Mouse (Mus musculus) kidney, embryonic 16.5 days (tissue): Measurements from ENCODE around the gene Sfpq. TPM values are rescaled to one million over a fixed set of nuclear protein-coding genes. Genes with fewer than 3 reads are reported as not detected.

Source experiments
- polyA plus RNA-seq: library from polyadenylated mRNA; unstranded; fragments of >200 nt; fragmentation: Nextera tagmentation; extraction: Ambion mirVana; gene quantifications from 2 replicates; pipeline ENCODE4 v1.2.1, GENCODE M21; 2015

Sfpq gene
- polyA plus RNA-seq, 1 experiment from 2014 or later, result 60.9 TPM

Other genes starting within 250 kb of the Sfpq start
- 14.4 and 22.5 TPM in 2 replicates for gene Zmym4, start 53.2 kb upstream of the Sfpq start, polyA plus RNA-seq
- 22.5 and 23.9 TPM in 2 replicates for gene Zmym1, start 39.8 kb downstream of the Sfpq start, polyA plus RNA-seq
- gene Zmym6, start 56.1 kb downstream of the Sfpq start, polyA plus RNA-seq, result 22.2 and 22.9 TPM in 2 replicates
- 26.5 and 28.7 TPM in 2 replicates for gene Tmem35b, start 102.4 kb downstream of the Sfpq start, polyA plus RNA-seq
- 0.40 and 0.41 TPM in 2 replicates for gene Dlgap3, start 147.9 kb downstream of the Sfpq start, polyA plus RNA-seq
- 66.6 and 74.9 TPM in 2 replicates for gene Smim12, start 222.5 kb downstream of the Sfpq start, polyA plus RNA-seq